Mouse (Mus musculus): ENCODE data around the gene Cd300lb. TPM values are rescaled to one million over a fixed set of nuclear protein-coding genes. Genes with fewer than 3 reads are reported as not detected.

Cd300lb gene
- 194 and 220 TPM in 2 replicates for polyA plus RNA-seq (2012; ENCODE audit: insufficient read depth, insufficient read length, missing spikeins)

- H3K4me3 ChIP-seq (ENCODE audit: insufficient read depth, low read length) = peak within 1 kb of the TSS; percentile 82
- no peak for TF ChIP-seq POLR2A (IDR thresholded peaks at IDR 0.05; ENCODE audit: borderline replicate concordance, low read depth, low read length)
- no peak for TF ChIP-seq CTCF (IDR thresholded peaks at IDR 0.05; ENCODE audit: low read depth, low read length)
- peak within 1 kb of the TSS; percentile 89 for H3K27ac ChIP-seq (ENCODE audit: insufficient read depth, low read depth, low read length)
- peaks cover 26% of the 10 kb centered on the region for H3K4me1 ChIP-seq (ENCODE audit: control insufficient read depth, insufficient read depth, low read length)
These were observed at the start of gene Cd300lb for GRCm38 (mm10) chr11:114934144-114934543. Cd300lb (minus strand) TSS chr11:114934386.

- TF ChIP-seq CTCF (IDR thresholded peaks at IDR 0.05; ENCODE audit: low read depth, low read length) = no peak
- TF ChIP-seq POLR2A (IDR thresholded peaks at IDR 0.05; ENCODE audit: borderline replicate concordance, low read depth, low read length) = no peak
- H3K4me3 ChIP-seq (ENCODE audit: insufficient read depth, low read length) = no peak overlapping the region
- H3K27ac ChIP-seq (ENCODE audit: insufficient read depth, low read depth, low read length) = peak overlapping the region; percentile 44
These were observed 47.7 kb upstream of the Cd300lb start for GRCm38 (mm10) chr11:114981866-114982265.

DNA sequence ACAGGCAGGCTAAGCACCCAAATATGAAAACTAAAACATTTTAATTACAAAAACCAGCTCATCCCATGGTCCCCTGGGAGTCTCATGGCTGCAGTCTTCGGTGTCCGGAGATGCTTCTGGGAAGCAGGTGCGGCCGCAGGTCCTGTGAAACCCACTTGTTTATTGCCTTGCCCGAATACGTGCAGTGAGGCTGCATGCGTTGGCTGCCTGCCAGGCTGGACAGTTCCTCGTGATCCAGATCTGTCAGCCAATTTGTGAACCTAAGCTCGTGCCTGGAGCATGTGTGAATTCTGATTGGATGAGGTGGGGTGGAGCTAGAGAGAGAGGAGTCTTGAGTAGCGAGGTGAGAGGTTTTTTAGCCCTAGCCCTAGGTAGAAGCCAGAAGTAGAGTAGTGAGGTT is 38.5 kb upstream of the Cd300lb start:
- no peak overlapping the region for H3K27ac ChIP-seq (ENCODE audit: insufficient read depth, low read depth, low read length)
- H3K4me1 ChIP-seq (ENCODE audit: control insufficient read depth, insufficient read depth, low read length) = peaks cover 22% of the 10 kb centered on the region
- no peak overlapping the region for H3K4me3 ChIP-seq (ENCODE audit: insufficient read depth, low read length)
- no peak for TF ChIP-seq POLR2A (IDR thresholded peaks at IDR 0.05; ENCODE audit: borderline replicate concordance, low read depth, low read length)
- TF ChIP-seq CTCF (IDR thresholded peaks at IDR 0.05; ENCODE audit: low read depth, low read length) = no peak

More at GRCm38 (mm10) chr11:114981866-114982265, 47.7 kb upstream of the Cd300lb start:
- H3K4me1 ChIP-seq (ENCODE audit: control insufficient read depth, insufficient read depth, low read length) = peaks cover 16% of the 10 kb centered on the region

GRCm38 (mm10) chr11:114968752-114969207 is 34.6 kb upstream of the Cd300lb start, which contains the start of gene Cd300c:
Cd300c (minus strand) TSS chr11:114969157.
- TF ChIP-seq POLR2A (IDR thresholded peaks at IDR 0.05; ENCODE audit: borderline replicate concordance, low read depth, low read length) (no peak), CTCF (IDR thresholded peaks at IDR 0.05; ENCODE audit: low read depth, low read length) (no peak)
- peaks cover 39% of the 10 kb centered on the region for H3K4me1 ChIP-seq (ENCODE audit: control insufficient read depth, insufficient read depth, low read length)
- no peak within 1 kb of the TSS for H3K4me3 ChIP-seq (ENCODE audit: insufficient read depth, low read length)
- peak within 1 kb of the TSS; percentile 85 for H3K27ac ChIP-seq (ENCODE audit: insufficient read depth, low read depth, low read length)

- no peak overlapping the region for H3K4me3 ChIP-seq (ENCODE audit: insufficient read depth, low read length)
- peaks cover 61% of the 10 kb centered on the region for H3K4me1 ChIP-seq (ENCODE audit: control insufficient read depth, insufficient read depth, low read length)
- peak overlapping the region; percentile 96 for H3K27ac ChIP-seq (ENCODE audit: insufficient read depth, low read depth, low read length)
- no peak for TF ChIP-seq CTCF (IDR thresholded peaks at IDR 0.05; ENCODE audit: low read depth, low read length)
- no peak for TF ChIP-seq POLR2A (IDR thresholded peaks at IDR 0.05; ENCODE audit: borderline replicate concordance, low read depth, low read length)
These were observed 31.1 kb upstream of the Cd300lb start for GRCm38 (mm10) chr11:114965182-114965828.

GRCm38 (mm10) chr11:114960369-114960768 is 26.2 kb upstream of the Cd300lb start:
- Histone ChIP-seq H3K27ac (ENCODE audit: insufficient read depth, low read depth, low read length) (0 out of 2 replicates have a peak overlapping the region, but pooled peaks have one; percentile 20), H3K4me1 (ENCODE audit: control insufficient read depth, insufficient read depth, low read length) (peaks cover 44% of the 10 kb centered on the region), H3K4me3 (ENCODE audit: insufficient read depth, low read length) (no peak overlapping the region)
- TF ChIP-seq POLR2A (IDR thresholded peaks at IDR 0.05; ENCODE audit: borderline replicate concordance, low read depth, low read length) = no peak
- no peak for TF ChIP-seq CTCF (IDR thresholded peaks at IDR 0.05; ENCODE audit: low read depth, low read length)

DNA sequence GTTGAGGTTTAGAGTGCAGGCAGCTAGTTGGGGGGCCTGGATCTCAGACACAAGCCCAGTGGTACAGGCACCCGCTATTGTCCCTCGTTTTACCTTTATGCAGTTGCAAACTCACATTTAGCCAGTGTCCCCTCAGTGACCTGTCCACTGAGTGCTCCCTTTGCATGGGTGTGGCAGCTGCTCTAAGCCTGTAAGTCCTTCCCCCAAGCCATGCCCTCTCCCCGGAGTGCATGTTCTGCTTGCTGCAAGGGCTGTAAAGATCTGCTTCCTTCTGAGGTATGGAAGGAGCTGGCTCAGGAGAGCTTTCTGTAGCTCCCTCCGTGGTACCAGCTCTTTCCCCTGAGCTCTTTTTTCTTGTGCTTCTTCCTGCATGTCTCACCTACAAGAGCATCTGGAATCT is 595 bp downstream of the Cd300lb start:
- H3K27ac ChIP-seq (ENCODE audit: insufficient read depth, low read depth, low read length) = peak overlapping the region; percentile 89
- TF ChIP-seq POLR2A (IDR thresholded peaks at IDR 0.05; ENCODE audit: borderline replicate concordance, low read depth, low read length) = no peak
- H3K4me3 ChIP-seq (ENCODE audit: insufficient read depth, low read length) = peak overlapping the region; percentile 82
- H3K4me1 ChIP-seq (ENCODE audit: control insufficient read depth, insufficient read depth, low read length) = peaks cover 31% of the 10 kb centered on the region

- TF ChIP-seq CTCF (IDR thresholded peaks at IDR 0.05; ENCODE audit: low read depth, low read length) = no peak
- no peak for TF ChIP-seq POLR2A (IDR thresholded peaks at IDR 0.05; ENCODE audit: borderline replicate concordance, low read depth, low read length)
- Histone ChIP-seq H3K4me3 (ENCODE audit: insufficient read depth, low read length) (peak overlapping the region; percentile 66), H3K27ac (ENCODE audit: insufficient read depth, low read depth, low read length) (peak overlapping the region; percentile 99), H3K4me1 (ENCODE audit: control insufficient read depth, insufficient read depth, low read length) (peaks cover 54% of the 10 kb centered on the region)
These were observed 3.1 kb downstream of the Cd300lb start for GRCm38 (mm10) chr11:114931041-114931440.

GRCm38 (mm10) chr11:114929581-114929980 is 4.6 kb downstream of the Cd300lb start:
- Histone ChIP-seq H3K27ac (ENCODE audit: insufficient read depth, low read depth, low read length) (peak overlapping the region; percentile 91), H3K4me3 (ENCODE audit: insufficient read depth, low read length) (peak overlapping the region; percentile 27), H3K4me1 (ENCODE audit: control insufficient read depth, insufficient read depth, low read length) (peaks cover 46% of the 10 kb centered on the region)
- TF ChIP-seq CTCF (IDR thresholded peaks at IDR 0.05; ENCODE audit: low read depth, low read length) = no peak
- no peak for TF ChIP-seq POLR2A (IDR thresholded peaks at IDR 0.05; ENCODE audit: borderline replicate concordance, low read depth, low read length)

DNA sequence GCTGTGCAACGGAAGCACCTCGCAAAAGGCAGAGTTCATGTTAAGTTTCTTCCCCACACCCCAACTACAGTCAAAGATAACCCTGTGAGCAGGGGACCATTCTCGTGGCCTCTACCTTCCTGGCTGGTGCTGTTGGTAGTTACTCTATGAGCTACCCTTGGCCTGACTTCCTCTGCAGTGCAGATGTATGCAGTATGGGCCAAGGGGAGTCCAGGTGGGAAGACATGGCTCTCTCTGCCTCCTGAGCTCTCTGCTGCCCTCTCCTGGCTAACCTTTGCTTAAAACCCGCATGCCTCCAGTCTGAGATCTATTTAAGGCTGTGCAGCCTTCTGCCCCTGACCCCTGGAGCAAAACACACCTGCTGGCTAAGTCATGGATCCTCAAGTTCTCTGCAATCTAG is 10.2 kb downstream of the Cd300lb start:
- Histone ChIP-seq H3K4me3 (ENCODE audit: insufficient read depth, low read length) (no peak overlapping the region), H3K27ac (ENCODE audit: insufficient read depth, low read depth, low read length) (no peak overlapping the region), H3K4me1 (ENCODE audit: control insufficient read depth, insufficient read depth, low read length) (peaks cover 27% of the 10 kb centered on the region)
- peak; percentile 55; the same call in 1 of the 2 replicates for TF ChIP-seq CTCF (IDR thresholded peaks at IDR 0.05; ENCODE audit: low read depth, low read length)
- TF ChIP-seq POLR2A (IDR thresholded peaks at IDR 0.05; ENCODE audit: borderline replicate concordance, low read depth, low read length) = no peak

Data from bone marrow macrophage, adult 2 months (primary cell).